Mouse (Mus musculus) retina, embryonic 14.5 days (tissue): ENCODE measurements around the gene Tnrc18.

Source experiments
- DNase-seq: peaks from one replicate; pipeline ENCODE4 v3.0.0-alpha.2; 2015; ENCODE audit warnings: low spot score

Gene Tnrc18

GRCm38 (mm10) chr5:142723520-142724133 lies 93.8 kb downstream of the Tnrc18 start:
- DNase-seq = peak; percentile 86

- no peak for DNase-seq
Observed at GRCm38 (mm10) chr5:142719897-142720296, 97.6 kb downstream of the Tnrc18 start.

GRCm38 (mm10) chr5:142718486-142718885 lies 99.0 kb downstream of the Tnrc18 start:
- no peak for DNase-seq

- peak; percentile 91 for DNase-seq
Observed at GRCm38 (mm10) chr5:142718037-142718436, 99.4 kb downstream of the Tnrc18 start.

- no peak for DNase-seq
Observed at GRCm38 (mm10) chr5:142716056-142716455, 101.4 kb downstream of the Tnrc18 start.

- DNase-seq = no peak
Observed at GRCm38 (mm10) chr5:142715059-142715458, 102.4 kb downstream of the Tnrc18 start.

- DNase-seq = no peak
Observed at GRCm38 (mm10) chr5:142713966-142714365, 103.5 kb downstream of the Tnrc18 start.

- no peak for DNase-seq
Observed at GRCm38 (mm10) chr5:142712373-142712772, 105.1 kb downstream of the Tnrc18 start.

GRCm38 (mm10) chr5:142709436-142709835 lies 108.0 kb downstream of the Tnrc18 start:
- DNase-seq = no peak

GRCm38 (mm10) chr5:142707709-142708108 lies 109.8 kb downstream of the Tnrc18 start:
- no peak for DNase-seq

GRCm38 (mm10) chr5:142703569-142703968 lies 113.9 kb downstream of the Tnrc18 start:
- no peak for DNase-seq

GRCm38 (mm10) chr5:142702511-142703138 lies 114.8 kb downstream of the Tnrc18 start:
- no peak for DNase-seq

- peak; percentile 84 for DNase-seq
Observed at GRCm38 (mm10) chr5:142701651-142702510, 115.6 kb downstream of the Tnrc18 start.

- peak; percentile 35 for DNase-seq
Observed at GRCm38 (mm10) chr5:142700842-142701589, 116.4 kb downstream of the Tnrc18 start.

GRCm38 (mm10) chr5:142697742-142698141 lies 119.7 kb downstream of the Tnrc18 start:
- DNase-seq = no peak

- DNase-seq = no peak
Observed at GRCm38 (mm10) chr5:142696865-142697264, 120.6 kb downstream of the Tnrc18 start.

GRCm38 (mm10) chr5:142696258-142696657 lies 121.2 kb downstream of the Tnrc18 start:
- DNase-seq = peak; percentile 48

- peak; percentile 67 for DNase-seq
Observed at GRCm38 (mm10) chr5:142694627-142695340, 122.7 kb downstream of the Tnrc18 start.

GRCm38 (mm10) chr5:142693738-142694430 lies 123.6 kb downstream of the Tnrc18 start:
- no peak for DNase-seq

GRCm38 (mm10) chr5:142692971-142693737 lies 124.3 kb downstream of the Tnrc18 start:
- DNase-seq = no peak
